Mouse (Mus musculus) monocyte, adult 5-6 weeks (primary cell): Measurements from ENCODE around the gene Spint5. TPM values are rescaled to one million over a fixed set of nuclear protein-coding genes. Genes with fewer than 3 reads are reported as not detected.

ENCODE experiments used
- ATAC-seq: fragments of 153-309, 156-312 bp; replicated peaks from 2 replicates; pipeline ENCODE4 v1.8.0; 2017; ENCODE audit warnings: mild to moderate bottlenecking; ENCODE audit not compliant: low TSS enrichment, insufficient number of reproducible peaks, severe bottlenecking, poor library complexity, low FRiP score
- total RNA-seq: library from RNA; stranded (forward); fragments of 200-1000, 200-491, 200-594 nt; gene quantifications from 3 replicates; pipeline ENCODE4 v1.2.3, GENCODE M21; 2017

Spint5 gene
- total RNA-seq, 1 experiment from 2014 or later: not detected

DNA sequence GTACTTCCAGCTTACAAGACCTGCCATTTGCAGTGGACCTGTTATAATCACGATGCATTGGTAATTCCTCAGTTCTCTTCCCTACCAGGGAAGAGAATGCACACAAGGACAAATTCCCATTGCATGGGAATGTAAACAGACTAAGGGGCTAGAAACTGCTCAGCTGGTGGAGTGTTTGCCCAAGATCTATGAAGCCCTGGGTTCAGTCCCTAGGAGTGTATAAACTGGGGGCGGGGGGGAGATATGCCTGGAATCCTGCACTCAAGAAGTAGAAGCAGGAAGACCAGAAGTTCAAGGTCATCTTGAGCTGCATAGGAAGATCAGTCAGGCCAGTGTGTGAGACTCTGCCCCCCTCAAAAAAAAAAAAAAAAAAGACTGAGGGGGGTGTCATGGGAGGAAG, 18.2 kb downstream of the Spint5 start:
- no peak for ATAC-seq

- no peak for ATAC-seq
Observed at GRCm38 (mm10) chr2:164734839-164735238, 19.7 kb downstream of the Spint5 start.

- no peak for ATAC-seq
Observed at GRCm38 (mm10) chr2:164735446-164735845, 20.3 kb downstream of the Spint5 start.

- no peak for ATAC-seq
Observed at GRCm38 (mm10) chr2:164737377-164738090, 22.4 kb downstream of the Spint5 start.

GRCm38 (mm10) chr2:164739876-164740275, 24.8 kb downstream of the Spint5 start:
- ATAC-seq: no peak

DNA sequence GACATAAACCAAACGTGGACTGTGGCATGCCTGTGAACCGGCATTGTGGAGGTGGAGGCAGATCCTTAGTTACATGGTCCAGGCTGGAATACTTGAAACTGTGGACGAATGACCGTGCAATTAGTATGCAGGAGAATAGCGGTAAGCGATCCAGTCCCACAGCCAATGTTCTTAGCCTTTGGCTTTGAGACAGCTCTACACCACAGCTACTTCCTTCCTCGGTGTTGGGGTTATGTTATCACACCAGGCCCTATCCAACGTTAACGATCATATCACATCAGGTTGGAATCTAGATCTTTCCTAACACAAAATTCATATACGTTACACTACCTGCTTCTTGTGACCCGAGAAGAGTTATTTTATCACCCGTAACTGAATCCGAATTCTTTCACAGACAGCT, 29.9 kb downstream of the Spint5 start:
- ATAC-seq: no peak

- ATAC-seq: peak; percentile 76
Observed at GRCm38 (mm10) chr2:164745843-164746479, 30.9 kb downstream of the Spint5 start, which contains the start of the genes Wfdc3 and Dnttip1. Gene Wfdc3 (minus strand): TSS chr2:164745931. Gene Dnttip1 (plus strand): TSS chr2:164745983.

GRCm38 (mm10) chr2:164746693-164747092, 31.6 kb downstream of the Spint5 start:
- no peak for ATAC-seq

DNA sequence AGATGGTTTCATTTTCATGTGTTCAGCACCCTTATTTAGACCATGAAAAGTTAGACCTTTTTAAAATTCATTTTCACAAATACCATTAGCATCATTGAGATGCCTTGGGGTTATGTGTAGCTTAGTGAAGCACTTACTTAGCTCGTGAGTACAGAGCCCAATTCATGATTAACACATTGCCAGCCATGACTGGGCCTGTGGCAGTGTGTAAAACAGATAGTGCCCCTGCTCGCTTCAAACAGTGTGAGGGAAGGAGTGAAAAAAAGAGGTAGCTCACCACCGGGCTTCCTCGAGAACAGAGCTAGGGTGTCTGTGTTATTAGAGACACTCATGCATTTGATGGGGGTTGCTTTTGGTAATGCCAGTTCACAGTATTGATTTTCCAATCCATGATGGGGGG, 33.1 kb downstream of the Spint5 start:
- ATAC-seq: no peak

- no peak for ATAC-seq
Observed at GRCm38 (mm10) chr2:164748991-164749390, 33.9 kb downstream of the Spint5 start.

DNA sequence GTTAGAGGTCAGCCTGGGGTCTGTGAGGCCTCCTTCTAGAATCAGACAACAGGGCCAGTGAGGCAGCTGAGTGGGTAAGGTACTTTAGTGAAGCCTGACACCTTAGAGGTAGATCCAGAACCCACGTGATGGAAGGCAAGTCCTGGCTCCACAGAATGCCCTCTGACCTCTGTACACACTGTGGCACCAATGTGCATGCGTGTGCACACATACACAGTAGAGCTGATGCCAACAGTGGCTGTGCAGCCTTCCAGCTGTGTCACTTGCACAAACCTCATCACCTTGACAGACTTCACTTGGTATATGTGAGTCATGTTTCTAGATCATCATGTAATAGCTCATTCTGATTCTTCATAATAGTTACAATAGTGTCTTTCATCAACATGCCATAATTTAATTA, 37.3 kb downstream of the Spint5 start:
- no peak for ATAC-seq

- ATAC-seq: no peak
Observed at GRCm38 (mm10) chr2:164754105-164754504, 39.0 kb downstream of the Spint5 start.

- ATAC-seq: no peak
Observed at GRCm38 (mm10) chr2:164754800-164755199, 39.7 kb downstream of the Spint5 start.

GRCm38 (mm10) chr2:164757841-164758240, 42.7 kb downstream of the Spint5 start:
- ATAC-seq: no peak

DNA sequence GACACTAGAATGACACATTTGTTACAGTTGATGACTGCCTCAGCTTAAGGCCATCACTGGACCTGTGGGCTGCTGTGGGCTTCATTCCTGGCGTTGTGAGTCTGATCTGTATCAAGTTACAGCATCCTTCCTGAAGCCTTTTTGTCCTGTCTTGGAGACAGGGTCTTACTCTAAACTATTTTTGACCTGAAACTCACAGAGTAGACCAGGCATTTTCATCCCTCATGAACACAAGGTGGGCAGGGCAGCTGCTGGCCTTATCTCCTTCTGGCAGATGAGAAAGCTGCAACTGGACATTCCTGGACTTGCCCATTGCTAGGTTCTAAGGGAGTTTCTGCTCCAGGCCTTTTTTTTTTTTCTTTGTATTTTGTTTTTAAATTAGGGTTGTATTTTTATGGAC, 43.6 kb downstream of the Spint5 start:
- no peak for ATAC-seq

- peak; percentile 49; the same call in 1 of the 2 replicates for ATAC-seq
Observed at GRCm38 (mm10) chr2:164760059-164760833, 45.1 kb downstream of the Spint5 start.

DNA sequence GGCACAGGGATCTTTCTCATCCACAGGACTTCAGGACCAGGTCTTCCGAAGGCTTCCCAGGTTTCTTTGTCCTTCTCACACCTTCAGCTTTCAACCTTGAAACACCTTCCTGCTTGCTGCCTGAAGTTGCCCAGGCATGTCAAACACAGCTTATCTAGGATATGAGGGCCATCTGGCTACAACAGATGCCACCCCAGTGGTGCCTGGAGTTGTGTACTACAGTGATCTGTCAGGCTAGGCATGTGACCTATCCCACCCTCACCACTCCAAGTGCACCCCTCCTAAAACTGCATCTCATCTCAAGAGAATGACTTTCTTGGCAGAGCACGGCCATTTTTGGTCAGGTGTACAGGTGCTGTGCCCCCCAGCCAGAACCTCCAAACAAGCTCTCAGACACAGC, 46.4 kb downstream of the Spint5 start:
- no peak for ATAC-seq

DNA sequence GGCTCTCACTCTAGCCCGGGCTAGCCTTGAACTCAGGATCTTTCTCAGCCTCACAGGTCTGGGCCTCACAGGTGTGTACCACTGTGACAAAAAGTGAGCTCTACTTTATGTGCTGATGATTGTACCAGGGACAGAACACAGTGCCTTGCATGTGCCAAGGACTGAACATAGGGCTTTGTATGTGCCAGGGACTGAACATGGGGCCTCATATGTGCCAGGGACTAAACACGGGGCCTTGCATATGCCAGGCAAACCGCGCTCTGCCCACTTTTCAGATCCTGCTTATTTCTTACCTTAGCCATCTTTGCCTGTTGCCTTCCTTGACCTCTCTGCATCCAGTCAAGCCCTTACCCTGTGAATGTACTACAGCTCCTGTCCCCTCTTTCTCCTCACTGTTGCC, 46.9 kb downstream of the Spint5 start:
- ATAC-seq: no peak

DNA sequence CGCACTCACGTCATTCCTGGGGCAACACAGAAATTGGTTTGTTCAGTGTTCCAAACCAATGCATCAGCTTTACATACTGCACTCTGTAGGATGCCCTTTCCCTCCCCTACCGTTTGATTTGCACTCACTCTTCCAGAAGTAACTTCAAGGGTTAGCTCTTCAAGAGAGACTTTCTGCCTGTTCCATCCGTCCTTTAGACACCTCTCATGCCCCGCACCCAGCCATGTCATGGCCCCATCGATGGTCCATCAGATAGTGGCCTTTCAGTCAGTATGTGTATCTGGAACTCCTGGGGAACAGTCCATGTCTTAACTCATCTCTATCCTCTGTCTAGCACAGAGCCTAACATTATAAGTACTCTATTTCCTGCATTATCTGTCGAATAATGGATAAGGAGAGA, 47.5 kb downstream of the Spint5 start:
- ATAC-seq: no peak

DNA sequence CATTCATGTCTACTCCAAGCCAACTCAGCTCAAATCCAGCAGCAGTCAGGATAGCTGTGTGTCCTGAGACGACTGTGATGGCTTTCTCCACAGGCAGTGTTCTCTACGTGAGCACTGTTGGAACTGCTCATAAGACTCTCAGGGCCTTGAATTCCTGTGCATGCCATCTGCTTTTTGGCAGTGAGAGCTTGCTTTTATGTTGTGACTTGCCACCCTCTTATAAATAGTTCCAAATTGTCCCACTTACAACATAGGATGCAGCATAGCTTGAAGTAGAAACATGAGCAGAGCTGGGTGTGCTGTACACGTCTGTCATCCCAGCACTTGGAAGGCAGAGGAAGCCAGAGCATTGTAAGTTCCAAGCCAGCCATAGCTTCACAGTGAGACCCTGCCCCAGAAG, 50.7 kb downstream of the Spint5 start:
- no peak for ATAC-seq
